Comparison of ENCODE assay signal across 20 mouse cellular contexts in genomic region chr14:117923667-117924066, GRCm38 (mm10).
A peak's percentile ranks its signal among the peaks of the same experiment; 100 is the strongest.
DNase-seq lines count a peak whose midpoint lies in the region; ATAC-seq lines count a peak whose summit lies in the region.
"Had no signal": no experiment of that assay in that cellular context is flagged by ENCODE, and none has a peak within 500 bp of the region (broad histone marks: within the 10 kb centered on the region; RNA-seq: fewer than 3 reads in every experiment).

No protein-coding gene starts in this region.

- DNase-seq in embryo, embryonic 10 days (ENCODE audit: low spot score), result peak; percentile 75
- no peak for DNase-seq in embryo, embryonic 9.5 days (ENCODE audit: extremely low spot score)
- DNase-seq in hindbrain, embryonic 14.5 days (ENCODE audit: low spot score), result no peak
- peak; percentile 38 for DNase-seq in midbrain, embryonic 14.5 days
- DNase-seq in midbrain, embryonic 10.5 days (ENCODE audit: low spot score), result no peak
- peak; percentile 58 for DNase-seq in telencephalon, adult 2 months (ENCODE audit: low read depth, low spot score)
- DNase-seq in layer of hippocampus, adult 9-10 months (ENCODE audit: low spot score), result no peak
- DNase-seq: adrenal gland, postnatal 36 days; cerebellum, postnatal 10 days; gastrocnemius, postnatal 14 days; kidney, adult 18-20 months; kidney, postnatal 25 days; lung, postnatal 4 days had no signal

- no peaks in the 10 kb centered on the region for H3K4me1 ChIP-seq in hindbrain, embryonic 16.5 days (ENCODE audit: control insufficient read depth, insufficient read depth, low read depth, low read length)
- H3K4me1 ChIP-seq in hindbrain, embryonic 14.5 days (replicated peaks; ENCODE audit: control insufficient read depth, insufficient read depth, low read length), result no peaks in the 10 kb centered on the region
- no peaks in the 10 kb centered on the region for H3K4me1 ChIP-seq in midbrain, embryonic 14.5 days (ENCODE audit: control insufficient read depth, insufficient read depth, low read length)
- H3K4me1 ChIP-seq in midbrain, embryonic 10.5 days, result peaks cover 34% of the 10 kb centered on the region
- H3K4me1 ChIP-seq: embryonic facial prominence, embryonic 15.5 days; forebrain, embryonic 13.5 days; heart, embryonic 10.5 days; liver, embryonic 15.5 days; neural tube, embryonic 12.5 days had no signal

- H3K4me2 ChIP-seq in hindbrain, embryonic 16.5 days (ENCODE audit: low read length), result no peak overlapping the region
- H3K4me2 ChIP-seq in hindbrain, embryonic 14.5 days (replicated peaks), result no peak overlapping the region
- no peak overlapping the region for H3K4me2 ChIP-seq in midbrain, embryonic 14.5 days (ENCODE audit: low read length)
- H3K4me2 ChIP-seq: embryonic facial prominence, embryonic 15.5 days; forebrain, embryonic 13.5 days; limb, embryonic 13.5 days; liver, embryonic 15.5 days; neural tube, embryonic 12.5 days had no signal

- H3K9me3 ChIP-seq in hindbrain, embryonic 16.5 days (ENCODE audit: control insufficient read depth, low read length), result no peaks in the 10 kb centered on the region
- H3K9me3 ChIP-seq in hindbrain, embryonic 14.5 days (ENCODE audit: control insufficient read depth, low read length), result no peaks in the 10 kb centered on the region
- H3K9me3 ChIP-seq in midbrain, embryonic 14.5 days (ENCODE audit: control insufficient read depth, low read length), result no peaks in the 10 kb centered on the region
- no peaks in the 10 kb centered on the region for H3K9me3 ChIP-seq in midbrain, embryonic 10.5 days (replicated peaks)
- H3K9me3 ChIP-seq: embryonic facial prominence, embryonic 15.5 days; forebrain, embryonic 13.5 days; heart, embryonic 10.5 days; limb, embryonic 13.5 days; liver, embryonic 15.5 days; neural tube, embryonic 12.5 days had no signal

- no peak overlapping the region for H3K9ac ChIP-seq in hindbrain, embryonic 16.5 days (ENCODE audit: low read depth, low read length)
- no peak overlapping the region for H3K9ac ChIP-seq in hindbrain, embryonic 14.5 days
- no peak overlapping the region for H3K9ac ChIP-seq in midbrain, embryonic 14.5 days (replicated peaks; ENCODE audit: low read length)
- H3K9ac ChIP-seq: embryonic facial prominence, embryonic 15.5 days; forebrain, embryonic 13.5 days; limb, embryonic 13.5 days; liver, embryonic 15.5 days; neural tube, embryonic 12.5 days had no signal

- no peak overlapping the region for H3K4me3 ChIP-seq in hindbrain, embryonic 16.5 days (ENCODE audit: low read length)
- H3K4me3 ChIP-seq in hindbrain, embryonic 14.5 days (replicated peaks; ENCODE audit: low read length), result no peak overlapping the region
- no peak overlapping the region for H3K4me3 ChIP-seq in midbrain, embryonic 14.5 days (replicated peaks; ENCODE audit: low read depth, low read length)
- no peak overlapping the region for H3K4me3 ChIP-seq in midbrain, embryonic 10.5 days
- H3K4me3 ChIP-seq: embryonic facial prominence, embryonic 15.5 days; forebrain, embryonic 13.5 days; heart, embryonic 10.5 days; limb, embryonic 13.5 days; liver, embryonic 15.5 days; neural tube, embryonic 12.5 days had no signal

- no peak overlapping the region for H3K27ac ChIP-seq in hindbrain, embryonic 16.5 days (ENCODE audit: low read depth, low read length)
- H3K27ac ChIP-seq in hindbrain, embryonic 14.5 days, result no peak overlapping the region
- no peak overlapping the region for H3K27ac ChIP-seq in midbrain, embryonic 14.5 days (replicated peaks; ENCODE audit: low read depth, low read length)
- H3K27ac ChIP-seq in midbrain, embryonic 10.5 days (replicated peaks), result no peak overlapping the region
- H3K27ac ChIP-seq: embryonic facial prominence, embryonic 15.5 days; forebrain, embryonic 13.5 days; heart, embryonic 10.5 days; limb, embryonic 13.5 days; liver, embryonic 15.5 days; neural tube, embryonic 12.5 days had no signal

- H3K36me3 ChIP-seq in hindbrain, embryonic 16.5 days (ENCODE audit: control insufficient read depth, insufficient read depth, low read length), result no peaks in the 10 kb centered on the region
- no peaks in the 10 kb centered on the region for H3K36me3 ChIP-seq in hindbrain, embryonic 14.5 days (replicated peaks; ENCODE audit: control insufficient read depth, insufficient read depth)
- no peaks in the 10 kb centered on the region for H3K36me3 ChIP-seq in midbrain, embryonic 14.5 days (ENCODE audit: control insufficient read depth, insufficient read depth, low read length)
- no peaks in the 10 kb centered on the region for H3K36me3 ChIP-seq in midbrain, embryonic 10.5 days
- H3K36me3 ChIP-seq: embryonic facial prominence, embryonic 15.5 days; heart, embryonic 10.5 days; limb, embryonic 13.5 days; liver, embryonic 15.5 days; neural tube, embryonic 12.5 days had no signal

- WGBS in hindbrain, embryonic 16.5 days, result 62% methylated on average over 8 of the region's 8 CpGs
- 66% methylated on average over 8 of the region's 8 CpGs for WGBS in hindbrain, embryonic 14.5 days
- WGBS in midbrain, embryonic 14.5 days, result 70% methylated on average over 8 of the region's 8 CpGs
- 82% methylated on average over 8 of the region's 8 CpGs for WGBS in midbrain, embryonic 10.5 days

- H3K27me3 ChIP-seq in hindbrain, embryonic 16.5 days (replicated peaks; ENCODE audit: control insufficient read depth, insufficient read depth, low read length), result no peaks in the 10 kb centered on the region
- H3K27me3 ChIP-seq in hindbrain, embryonic 14.5 days (ENCODE audit: control insufficient read depth, insufficient read depth, low read length), result no peaks in the 10 kb centered on the region
- H3K27me3 ChIP-seq in midbrain, embryonic 14.5 days (ENCODE audit: control insufficient read depth, insufficient read depth, low read length), result no peaks in the 10 kb centered on the region
- peaks cover 10% of the 10 kb centered on the region; the same call in 1 of the 2 replicates for H3K27me3 ChIP-seq in midbrain, embryonic 10.5 days (ENCODE audit: low read depth, poor library complexity, severe bottlenecking)
- H3K27me3 ChIP-seq: embryonic facial prominence, embryonic 15.5 days; forebrain, embryonic 13.5 days; liver, embryonic 15.5 days; neural tube, embryonic 12.5 days had no signal

- 0 out of 2 replicates have a peak, but pooled peaks have one; percentile 65 for ATAC-seq in hindbrain, embryonic 16.5 days
- no peak for ATAC-seq in hindbrain, embryonic 14.5 days (ENCODE audit: low FRiP score)
- ATAC-seq in midbrain, embryonic 14.5 days (ENCODE audit: low FRiP score, low TSS enrichment), result no peak
- ATAC-seq: forebrain, embryonic 13.5 days had no signal

Comparison
In these comparisons a context has a peak if more than half of its experiments do, and no peak if none do; other contexts are left out.
1. DNase-seq: peak in embryo, embryonic 10 days (single experiment), midbrain, embryonic 14.5 days (single experiment) and telencephalon, adult 2 months (single experiment); none in embryo, embryonic 9.5 days (single experiment), hindbrain, embryonic 14.5 days (single experiment), midbrain, embryonic 10.5 days (single experiment) and layer of hippocampus, adult 9-10 months (single experiment).